Mouse (Mus musculus) liver, embryonic 15.5 days (tissue): ENCODE results near the gene Elovl6. TPM values are rescaled to one million over a fixed set of nuclear protein-coding genes. Genes with fewer than 3 reads are reported as not detected.

Source experiments
- ATAC-seq: fragments of 200-750 bp; cut with Nextera tagmentation; 2 replicates; pipeline ENCODE4 v1.8.0; 2017; ENCODE audit warnings: moderate number of reproducible peaks, mild to moderate bottlenecking, moderate library complexity; ENCODE audit not compliant: insufficient read depth
- H3K27ac ChIP-seq: fragments of 300-500 bp; sonication (generic); replicated peaks from 2 replicates; pipeline ENCODE4 v1.5.1; 2015; ENCODE audit warnings: mild to moderate bottlenecking, inconsistent platforms
- H3K27me3 ChIP-seq: fragments of 300-500 bp; sonication (generic); 2 replicates; pipeline ENCODE4 v1.6.1; 2015; ENCODE audit warnings: mild to moderate bottlenecking, inconsistent platforms
- H3K36me3 ChIP-seq: fragments of 300-500 bp; sonication (generic); replicated peaks from 2 replicates; pipeline ENCODE4 v1.6.1; 2015; ENCODE audit warnings: moderate library complexity, mild to moderate bottlenecking, inconsistent platforms
- H3K4me1 ChIP-seq: fragments of 300-500 bp; sonication (generic); replicated peaks from 2 replicates; pipeline ENCODE4 v1.6.1; 2015; ENCODE audit warnings: inconsistent platforms
- H3K4me2 ChIP-seq: fragments of 300-500 bp; sonication (generic); 2 replicates; pipeline ENCODE4 v1.6.1; 2015; ENCODE audit warnings: moderate library complexity, mild to moderate bottlenecking, inconsistent platforms
- H3K4me3 ChIP-seq: fragments of 300-500 bp; sonication (generic); replicated peaks from 2 replicates; pipeline ENCODE4 v1.5.1; 2015; ENCODE audit warnings: mild to moderate bottlenecking, inconsistent platforms
- H3K9ac ChIP-seq: fragments of 300-500 bp; sonication (generic); 2 replicates; pipeline ENCODE4 v1.6.1; 2015; ENCODE audit warnings: moderate library complexity, mild to moderate bottlenecking, inconsistent platforms
- H3K9me3 ChIP-seq: fragments of 300-500 bp; sonication (generic); replicated peaks from 2 replicates; pipeline ENCODE4 v1.6.1; 2016; ENCODE audit warnings: inconsistent platforms
- WGBS: fragments of 180-500 bp; shearing (Covaris S2); methylation state at CpG from one replicate; pipeline ENCODE4 v1.1.7; 2015; ENCODE audit warnings: mixed read lengths; ENCODE audit not compliant: insufficient replicate concordance; 5-methylcytosine and 5-hydroxymethylcytosine counted together
- polyA plus RNA-seq: library from polyadenylated mRNA; unstranded; fragments of >200 nt; fragmentation: Nextera tagmentation; extraction: Ambion mirVana; gene quantifications from 2 replicates; pipeline ENCODE4 v1.2.1, GENCODE M21; 2015

Gene Elovl6
- polyA plus RNA-seq, 1 experiment from 2014 or later = 10.3 TPM

DNA sequence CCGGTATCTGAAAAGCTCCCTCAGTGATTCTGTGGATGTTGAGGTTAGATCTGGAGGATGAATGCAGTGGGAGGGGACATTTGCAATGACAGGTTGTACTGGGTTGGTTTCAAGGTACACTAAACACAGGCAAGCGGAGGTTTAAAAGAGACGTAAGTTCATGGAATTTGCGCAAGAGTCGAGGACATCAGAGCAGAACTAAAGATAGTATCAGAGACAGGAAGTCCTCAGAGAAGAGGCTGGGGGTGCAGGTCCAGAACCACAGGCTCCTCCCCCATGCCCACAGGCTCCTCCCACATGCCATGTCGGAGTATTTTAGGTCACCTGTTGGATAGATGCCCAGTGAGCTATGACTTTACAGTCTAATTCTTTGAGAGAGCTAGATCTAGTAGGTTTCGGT is 126.6 kb downstream of the Elovl6 start:
- H3K4me2 ChIP-seq = no peak overlapping the region
- H3K9me3 ChIP-seq = no peaks in the 10 kb centered on the region
- H3K9ac ChIP-seq = no peak overlapping the region
- no peak overlapping the region for H3K27ac ChIP-seq
- no peaks in the 10 kb centered on the region for H3K4me1 ChIP-seq
- no peaks in the 10 kb centered on the region for H3K36me3 ChIP-seq
- H3K4me3 ChIP-seq = no peak overlapping the region
- H3K27me3 ChIP-seq = no peaks in the 10 kb centered on the region
- 39% methylated on average over 7 of the region's 7 CpGs for WGBS
- ATAC-seq = peak; percentile 28; the same call in 1 of the 2 replicates

DNA sequence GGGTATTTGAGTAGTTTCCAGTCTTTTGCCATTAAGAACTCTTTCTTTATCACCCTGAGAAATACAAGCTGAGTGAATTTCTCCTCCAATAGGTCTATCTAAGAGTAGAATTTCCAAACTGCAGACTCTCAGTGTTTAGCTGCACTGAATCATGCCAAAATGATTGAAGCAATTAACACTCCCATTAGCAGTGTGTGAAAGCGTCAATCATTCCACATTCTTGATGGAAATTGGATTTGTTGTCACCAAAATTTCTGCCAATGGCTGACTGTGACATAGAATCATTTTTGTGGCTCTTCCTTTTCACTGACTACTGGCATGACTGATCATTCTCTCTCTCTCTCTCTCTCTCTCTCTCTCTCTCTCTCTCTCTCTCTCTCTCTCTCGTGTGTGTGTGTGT is 131.8 kb downstream of the Elovl6 start:
- Histone ChIP-seq H3K9ac (no peak overlapping the region), H3K27me3 (no peaks in the 10 kb centered on the region), H3K27ac (no peak overlapping the region), H3K36me3 (no peaks in the 10 kb centered on the region), H3K4me2 (no peak overlapping the region), H3K4me1 (no peaks in the 10 kb centered on the region), H3K4me3 (no peak overlapping the region), H3K9me3 (no peaks in the 10 kb centered on the region)
- WGBS = 42% methylated on average over 2 of the region's 2 CpGs
- ATAC-seq = no peak

- 80% methylated on average over 7 of the region's 7 CpGs for WGBS
- Histone ChIP-seq H3K4me1 (no peaks in the 10 kb centered on the region), H3K27me3 (no peaks in the 10 kb centered on the region), H3K9me3 (no peaks in the 10 kb centered on the region), H3K4me2 (no peak overlapping the region), H3K36me3 (no peaks in the 10 kb centered on the region), H3K9ac (no peak overlapping the region), H3K27ac (no peak overlapping the region), H3K4me3 (no peak overlapping the region)
- no peak for ATAC-seq
Observed at GRCm38 (mm10) chr3:129675923-129676322, 143.8 kb downstream of the Elovl6 start.

DNA sequence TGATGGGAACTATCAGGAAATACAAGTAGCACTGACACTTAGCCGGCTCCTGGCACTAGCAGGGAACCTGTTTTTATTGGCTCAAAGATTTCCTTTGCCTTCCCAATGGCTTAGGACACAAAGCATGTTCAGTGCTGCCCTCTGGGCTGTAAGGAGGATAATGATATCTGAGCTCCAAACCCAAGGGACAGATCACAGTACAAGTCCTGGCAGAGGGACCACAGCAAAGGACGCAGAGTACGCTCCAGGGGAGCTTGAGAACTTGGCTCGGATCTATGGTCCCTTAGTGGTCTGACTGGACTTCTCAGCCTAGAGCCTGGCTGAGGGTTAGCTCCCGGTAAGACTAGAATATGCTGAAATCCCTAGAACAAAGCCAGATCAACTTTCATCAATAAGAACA is 148.1 kb downstream of the Elovl6 start:
- Histone ChIP-seq H3K9ac (no peak overlapping the region), H3K27me3 (no peaks in the 10 kb centered on the region), H3K36me3 (no peaks in the 10 kb centered on the region), H3K4me1 (no peaks in the 10 kb centered on the region), H3K9me3 (no peaks in the 10 kb centered on the region), H3K27ac (no peak overlapping the region), H3K4me2 (no peak overlapping the region), H3K4me3 (no peak overlapping the region)
- WGBS = 74% methylated on average over 5 of the region's 5 CpGs
- no peak for ATAC-seq

- no peak overlapping the region for H3K4me2 ChIP-seq
- ATAC-seq = peak; percentile 64
Observed at GRCm38 (mm10) chr3:129681841-129682240, 149.7 kb downstream of the Elovl6 start.

DNA sequence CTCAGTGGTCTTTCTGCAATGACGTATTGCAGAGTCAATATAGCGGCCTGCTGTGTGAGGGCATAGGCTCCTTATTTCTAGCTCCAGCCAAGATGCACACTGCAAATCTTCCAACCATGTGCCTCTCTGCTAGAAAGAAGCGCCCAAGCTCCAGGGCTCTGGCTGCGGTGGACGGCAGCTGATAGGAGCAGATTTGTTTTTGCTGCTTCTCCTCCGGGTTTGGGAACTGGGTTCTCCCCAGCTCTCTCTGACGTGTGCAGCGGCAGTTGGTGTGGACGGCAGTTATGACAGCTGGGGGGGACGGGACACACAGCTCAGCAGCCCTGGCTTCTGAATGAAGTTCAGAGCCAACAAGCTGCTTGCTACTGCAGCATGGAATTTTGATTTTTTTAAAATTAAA is 150.2 kb downstream of the Elovl6 start:
- Histone ChIP-seq H3K27me3 (no peaks in the 10 kb centered on the region), H3K9ac (no peak overlapping the region), H3K4me1 (no peaks in the 10 kb centered on the region), H3K9me3 (no peaks in the 10 kb centered on the region), H3K4me2 (no peak overlapping the region), H3K4me3 (no peak overlapping the region), H3K27ac (no peak overlapping the region), H3K36me3 (no peaks in the 10 kb centered on the region)
- 65% methylated on average over 10 of the region's 10 CpGs for WGBS
- ATAC-seq = no peak

More at GRCm38 (mm10) chr3:129681841-129682240, 149.7 kb downstream of the Elovl6 start:
- 46% methylated on average over 4 of the region's 4 CpGs for WGBS
- H3K4me3 ChIP-seq = no peak overlapping the region
- H3K9ac ChIP-seq = no peak overlapping the region
- no peaks in the 10 kb centered on the region for H3K27me3 ChIP-seq
- 0 out of 2 replicates have a peak overlapping the region, but pooled peaks have one; percentile 16 for H3K27ac ChIP-seq
- no peaks in the 10 kb centered on the region for H3K4me1 ChIP-seq
- no peaks in the 10 kb centered on the region for H3K36me3 ChIP-seq
- H3K9me3 ChIP-seq = no peaks in the 10 kb centered on the region

- Histone ChIP-seq H3K9ac (no peak overlapping the region), H3K4me2 (no peak overlapping the region), H3K27ac (no peak overlapping the region), H3K4me1 (no peaks in the 10 kb centered on the region), H3K4me3 (no peak overlapping the region), H3K36me3 (no peaks in the 10 kb centered on the region), H3K9me3 (no peaks in the 10 kb centered on the region), H3K27me3 (no peaks in the 10 kb centered on the region)
- WGBS = 67% methylated on average over 10 of the region's 10 CpGs
- no peak for ATAC-seq
Observed at GRCm38 (mm10) chr3:129683060-129683679, 151.0 kb downstream of the Elovl6 start.

- no peak for ATAC-seq
- WGBS = 77% methylated on average over 12 of the region's 12 CpGs
- H3K27me3 ChIP-seq = no peaks in the 10 kb centered on the region
Observed at GRCm38 (mm10) chr3:129686196-129686595, 154.0 kb downstream of the Elovl6 start.

DNA sequence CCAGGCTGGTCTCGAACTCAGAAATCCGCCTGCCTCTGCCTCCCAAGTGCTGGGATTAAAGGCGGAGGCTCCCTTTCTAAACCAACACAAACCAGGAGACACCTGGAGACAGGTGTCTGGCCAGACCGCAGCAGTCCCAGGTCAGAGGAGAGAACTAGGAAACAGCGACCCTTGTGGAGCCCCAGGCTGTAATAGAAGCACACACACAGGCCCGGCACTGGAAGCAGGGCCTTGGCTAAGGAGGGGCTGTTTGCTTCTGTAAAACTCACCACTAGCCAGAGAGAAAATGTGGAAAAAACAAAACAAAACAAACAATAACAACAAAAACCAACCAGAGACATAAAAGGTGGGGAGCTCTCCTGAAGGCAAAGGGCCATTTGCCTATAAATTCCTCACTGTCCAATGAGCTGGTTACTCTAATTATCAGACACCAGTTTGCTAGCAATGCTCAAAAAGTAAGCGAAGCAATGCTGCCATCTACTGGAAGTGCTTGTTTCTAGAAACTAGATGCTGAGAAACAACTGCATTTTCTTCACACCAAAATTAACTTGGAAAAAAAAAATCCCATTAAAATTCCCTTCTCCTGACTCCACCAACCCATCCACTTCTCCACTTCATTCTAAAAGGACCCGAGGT is 154.7 kb downstream of the Elovl6 start:
- H3K27ac ChIP-seq = no peak overlapping the region
- no peak overlapping the region for H3K9ac ChIP-seq
- no peak overlapping the region for H3K4me2 ChIP-seq
- no peak for ATAC-seq
- H3K9me3 ChIP-seq = no peaks in the 10 kb centered on the region
- WGBS = 45% methylated on average over 8 of the region's 8 CpGs
- H3K27me3 ChIP-seq = no peaks in the 10 kb centered on the region
- H3K4me3 ChIP-seq = no peak overlapping the region
- no peaks in the 10 kb centered on the region for H3K36me3 ChIP-seq
- no peaks in the 10 kb centered on the region for H3K4me1 ChIP-seq

More at GRCm38 (mm10) chr3:129686196-129686595, 154.0 kb downstream of the Elovl6 start:
- no peaks in the 10 kb centered on the region for H3K9me3 ChIP-seq
- H3K4me3 ChIP-seq = no peak overlapping the region
- H3K4me1 ChIP-seq = no peaks in the 10 kb centered on the region
- no peak overlapping the region for H3K9ac ChIP-seq
- H3K36me3 ChIP-seq = no peaks in the 10 kb centered on the region
- H3K27ac ChIP-seq = no peak overlapping the region
- no peak overlapping the region for H3K4me2 ChIP-seq

DNA sequence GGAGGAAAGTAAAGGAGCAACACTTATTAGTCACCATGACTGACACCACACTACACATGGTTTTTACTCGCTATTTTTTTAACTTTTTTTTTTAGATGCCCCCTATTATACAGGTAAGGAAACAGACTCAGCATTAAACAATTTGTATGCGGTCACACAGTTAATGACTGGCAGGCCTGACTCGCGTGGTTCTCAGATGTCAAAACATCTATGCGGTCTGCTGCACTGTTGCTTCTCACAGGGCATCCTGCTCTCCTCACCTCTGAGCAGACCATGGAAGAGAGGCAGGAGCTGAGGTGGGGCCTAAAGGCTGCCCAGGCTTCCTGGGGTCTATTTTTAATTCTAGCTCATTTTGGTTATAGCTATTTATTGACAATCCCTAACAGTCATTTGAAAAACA is 155.3 kb downstream of the Elovl6 start:
- H3K27ac ChIP-seq = no peak overlapping the region
- no peaks in the 10 kb centered on the region for H3K27me3 ChIP-seq
- 63% methylated on average over 5 of the region's 5 CpGs for WGBS
- H3K4me3 ChIP-seq = no peak overlapping the region
- no peak for ATAC-seq
- no peaks in the 10 kb centered on the region for H3K4me1 ChIP-seq
- no peaks in the 10 kb centered on the region for H3K9me3 ChIP-seq
- H3K4me2 ChIP-seq = no peak overlapping the region
- no peak overlapping the region for H3K9ac ChIP-seq
- no peaks in the 10 kb centered on the region for H3K36me3 ChIP-seq
